Mouse (Mus musculus) adrenal gland, postnatal 36 days (tissue): ENCODE measurements around the gene A030005L19Rik. TPM values are rescaled to one million over a fixed set of nuclear protein-coding genes. Genes with fewer than 3 reads are reported as not detected.

Experiments
- total RNA-seq, 2 experiments: library from RNA; stranded (reverse); gene quantifications; 2 replicates each; pipeline ENCODE4 v1.2.3; 2021

Gene A030005L19Rik
- total RNA-seq, 2 experiments from 2014 or later: 0.36 TPM; not detected in 1

Other genes with a start within 250 kb of the A030005L19Rik start
- gene Mff, start 188.4 kb upstream of the A030005L19Rik start, total RNA-seq: 100 to 1,000 TPM; 118 to 136 TPM
- gene Tm4sf20, start 144.9 kb upstream of the A030005L19Rik start, total RNA-seq: not detected
- gene Gm47791, start 142.1 kb upstream of the A030005L19Rik start, total RNA-seq: not detected
- gene Agfg1, start 73.8 kb upstream of the A030005L19Rik start, total RNA-seq: 10 to 100 TPM; 52.5 to 60.5 TPM
- gene A030014E15Rik, start 11.6 kb downstream of the A030005L19Rik start, total RNA-seq: not detected
- not detected for gene Gm6217, start 18.1 kb downstream of the A030005L19Rik start, total RNA-seq
- gene A030003K21Rik, start 30.1 kb downstream of the A030005L19Rik start, total RNA-seq: not detected
- gene Gm7544, start 42.7 kb downstream of the A030005L19Rik start, total RNA-seq: not detected
- gene Gm47955, start 47.0 kb downstream of the A030005L19Rik start, total RNA-seq: not detected
- gene Gm47959, start 87.2 kb downstream of the A030005L19Rik start, total RNA-seq: not detected
- under 1 TPM in 1 of 2 experiments, not detected in 1; 0.33 TPM for gene Slc19a3, start 125.1 kb downstream of the A030005L19Rik start, total RNA-seq
- gene Krtap28-10, start 129.2 kb downstream of the A030005L19Rik start, total RNA-seq: not detected
- gene Gm47969, start 131.6 kb downstream of the A030005L19Rik start, total RNA-seq: not detected
- gene A030005K14Rik, start 146.1 kb downstream of the A030005L19Rik start, total RNA-seq: not detected
- gene Krtap28-13, start 147.6 kb downstream of the A030005L19Rik start, total RNA-seq: not detected
- not detected for gene Ccl20, start 203.4 kb downstream of the A030005L19Rik start, total RNA-seq
- not detected for gene Daw1, start 246.4 kb downstream of the A030005L19Rik start, total RNA-seq